Mouse (Mus musculus): ENCODE data around the gene Ccl3. TPM values are rescaled to one million over a fixed set of nuclear protein-coding genes. Genes with fewer than 3 reads are reported as not detected.

Ccl3 gene
- total RNA-seq, 2 experiments from 2014 or later: 0.64 TPM; not detected in 1

DNA sequence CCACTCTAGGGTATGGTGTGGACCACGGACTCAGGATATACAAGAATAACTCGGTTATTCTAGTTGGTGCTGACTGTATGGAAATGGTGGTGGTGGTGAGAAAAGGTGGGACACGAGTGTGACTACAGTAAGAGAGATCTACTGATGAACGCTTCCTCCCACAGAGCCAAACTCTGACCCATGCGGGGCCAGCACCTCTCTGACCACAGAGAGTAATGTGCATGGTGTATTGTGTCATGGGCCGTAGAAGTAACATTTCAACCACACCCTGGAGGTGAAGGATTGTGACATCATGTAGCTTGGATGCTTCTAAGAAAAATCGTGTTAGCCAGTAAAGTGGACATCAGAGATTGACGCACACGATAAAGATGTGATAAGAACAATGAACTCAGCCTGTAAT lies 20.3 kb downstream of the Ccl3 start:
- DNase-seq: no peak
- intact Hi-C loops (cut with DNase I): no loop called here

DNA sequence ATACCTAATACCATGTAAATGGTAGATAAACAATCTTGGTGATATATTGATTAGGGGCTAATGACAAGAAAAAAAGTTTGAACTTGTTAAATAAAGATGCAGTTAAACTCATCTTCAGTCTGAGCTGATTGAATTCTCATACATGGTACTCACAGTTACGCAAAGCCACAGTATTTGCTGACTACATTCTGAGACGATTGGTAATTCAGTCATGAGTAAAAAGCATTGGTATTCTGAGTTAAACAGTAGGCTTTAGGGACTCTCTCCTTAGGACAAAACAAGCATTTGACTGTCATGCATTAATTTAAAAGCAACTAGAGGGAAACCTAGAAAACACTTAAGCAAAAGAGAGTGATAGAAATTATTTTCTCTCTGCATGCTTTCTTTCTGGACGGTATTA lies 25.6 kb downstream of the Ccl3 start:
- intact Hi-C loops (cut with DNase I): no loop called here
- no peak for DNase-seq

DNA sequence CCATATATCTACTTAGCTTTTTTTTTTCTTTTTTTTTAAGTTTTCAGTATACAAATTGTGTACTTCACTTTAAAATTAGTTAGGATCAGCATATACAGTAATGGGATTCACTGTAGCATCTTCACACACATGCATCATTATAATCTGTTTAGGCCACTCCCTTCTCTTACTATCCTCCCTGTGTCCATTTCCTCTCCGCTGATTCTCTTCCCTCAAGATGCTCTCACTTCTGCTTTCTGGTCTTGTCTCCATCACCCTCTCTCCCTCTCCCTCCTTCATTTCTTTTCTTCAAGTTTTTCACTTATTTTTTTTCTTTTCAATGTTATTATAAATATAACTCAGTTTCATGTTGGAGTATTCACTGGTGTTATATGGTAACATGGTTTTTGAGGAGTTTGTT lies 30.1 kb downstream of the Ccl3 start:
- intact Hi-C loops (cut with DNase I): no loop called here

DNA sequence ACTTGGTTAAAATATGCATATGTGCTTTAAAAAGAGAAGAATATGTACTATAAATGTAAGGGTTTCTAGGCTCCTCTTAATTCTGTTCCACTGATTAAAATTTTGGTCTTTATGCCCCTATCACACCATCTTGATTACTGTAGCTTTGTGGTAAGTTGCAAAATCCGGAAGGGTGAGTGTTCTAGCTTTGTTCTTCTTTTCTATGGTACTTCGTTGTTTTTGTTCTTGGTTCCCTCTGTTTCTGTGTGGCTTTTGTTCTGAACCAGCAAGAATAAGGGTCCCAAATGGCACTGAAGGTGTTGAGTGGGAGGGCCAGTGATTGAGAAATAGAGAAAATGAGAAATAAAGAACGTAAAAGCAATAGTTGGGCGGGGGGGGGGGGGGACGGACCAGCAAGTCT lies 30.9 kb downstream of the Ccl3 start:
- no peak for DNase-seq
- intact Hi-C loops (cut with DNase I): no loop called here

More for the DNA sequence above, 30.1 kb downstream of the Ccl3 start:
- DNase-seq: no peak

DNA sequence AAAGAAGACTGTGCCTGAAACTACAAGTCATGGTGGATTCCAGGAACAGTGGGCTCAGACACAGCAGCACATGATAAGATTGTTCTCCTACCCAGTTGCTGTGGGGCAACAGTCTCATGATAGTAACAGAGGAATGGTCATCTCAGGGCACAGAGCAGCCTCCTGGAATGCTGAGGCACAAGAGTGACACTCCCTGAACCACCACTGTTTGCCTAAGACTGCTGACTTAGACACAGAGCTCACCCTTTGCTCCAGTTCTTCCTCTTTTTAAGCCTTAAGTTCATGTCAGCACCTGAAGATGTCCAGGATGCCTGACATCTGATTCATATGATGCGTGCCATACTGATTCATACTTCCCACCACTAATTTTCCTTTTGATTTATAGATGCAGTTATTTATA lies 32.6 kb downstream of the Ccl3 start:
- no peak for DNase-seq
- intact Hi-C loops (cut with DNase I): no loop called here

DNA sequence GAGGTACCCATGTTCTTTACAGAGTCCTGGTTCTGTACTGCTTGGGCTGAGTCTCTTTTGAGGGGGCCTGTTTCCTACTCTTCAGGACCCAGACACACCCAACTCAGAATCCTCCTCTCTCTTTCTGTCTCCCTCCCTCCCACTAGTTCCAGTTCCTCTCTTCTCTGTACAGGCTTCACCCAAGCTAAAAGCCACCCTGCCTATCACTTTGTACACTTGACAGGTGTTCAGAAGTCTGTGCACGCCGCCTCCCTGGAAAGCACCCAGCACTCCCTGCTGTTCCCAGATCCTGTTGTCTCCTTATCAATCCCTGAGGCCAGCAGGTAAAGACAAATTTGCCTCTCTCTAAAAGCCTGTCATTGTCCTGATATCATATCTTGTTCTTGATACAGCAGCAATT lies 38.3 kb downstream of the Ccl3 start:
- DNase-seq: no peak
- intact Hi-C loops (cut with DNase I): no loop called here

DNA sequence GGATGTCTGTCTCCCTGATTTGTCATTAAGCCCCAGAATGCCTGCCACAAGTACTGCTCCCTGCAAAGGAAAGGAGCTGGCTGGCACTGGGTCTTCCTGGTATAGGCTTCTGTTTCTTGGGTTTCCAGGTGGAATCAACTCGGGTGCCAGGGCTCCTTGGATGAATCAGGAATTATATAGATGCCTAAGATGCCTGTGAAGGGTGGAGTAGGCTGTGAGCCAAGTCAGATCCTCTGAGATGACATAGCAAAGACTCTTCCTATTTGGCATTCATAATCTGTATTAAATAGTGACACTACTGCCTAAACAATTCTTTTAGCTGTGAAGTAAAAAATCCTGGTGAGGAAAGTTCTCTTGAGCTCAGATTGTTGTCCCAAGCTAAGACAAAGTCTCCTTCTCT lies 42.8 kb downstream of the Ccl3 start:
- intact Hi-C loops (cut with DNase I): no loop called here
- DNase-seq: no peak

DNA sequence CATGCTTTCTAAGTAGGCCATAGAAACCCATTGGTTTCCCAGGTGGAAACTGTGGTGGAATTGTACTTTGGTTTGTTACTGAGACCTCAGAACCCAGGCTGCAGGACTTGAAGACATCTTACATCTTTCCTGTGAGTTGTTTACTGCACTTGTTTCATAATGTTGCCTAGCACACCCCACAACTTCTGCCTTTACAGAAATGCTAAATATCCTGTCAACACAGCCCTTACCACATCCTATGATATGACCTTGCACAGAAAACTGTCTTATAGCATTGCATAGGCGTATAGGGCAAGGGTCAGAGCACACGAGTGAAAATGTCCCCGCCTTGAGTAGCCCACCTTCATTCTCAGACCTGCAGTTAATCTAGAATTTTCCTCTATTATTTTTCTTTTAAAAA lies 43.6 kb downstream of the Ccl3 start:
- intact Hi-C loops (cut with DNase I): no loop called here
- DNase-seq: no peak

DNA sequence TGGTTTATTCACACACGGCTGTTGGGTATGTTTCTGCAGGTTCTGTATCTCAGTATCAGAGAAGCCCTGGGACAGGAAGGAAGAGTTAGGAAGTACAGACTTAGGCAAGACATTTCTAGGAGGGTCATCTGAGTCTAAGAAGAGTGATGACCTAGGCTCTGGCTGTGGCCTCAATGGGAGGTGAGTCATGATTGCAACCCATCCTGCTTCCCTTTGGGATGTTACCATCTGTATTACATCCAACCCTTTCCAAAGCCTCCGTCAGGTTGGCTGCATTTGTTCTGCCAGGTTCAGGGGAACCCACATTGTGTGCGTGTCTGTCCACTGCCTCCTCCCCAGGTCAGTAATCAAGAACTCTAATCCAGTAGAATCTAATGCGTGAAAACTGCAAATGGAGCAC lies 44.5 kb downstream of the Ccl3 start:
- intact Hi-C loops (cut with DNase I): no loop called here
- no peak for DNase-seq

DNA sequence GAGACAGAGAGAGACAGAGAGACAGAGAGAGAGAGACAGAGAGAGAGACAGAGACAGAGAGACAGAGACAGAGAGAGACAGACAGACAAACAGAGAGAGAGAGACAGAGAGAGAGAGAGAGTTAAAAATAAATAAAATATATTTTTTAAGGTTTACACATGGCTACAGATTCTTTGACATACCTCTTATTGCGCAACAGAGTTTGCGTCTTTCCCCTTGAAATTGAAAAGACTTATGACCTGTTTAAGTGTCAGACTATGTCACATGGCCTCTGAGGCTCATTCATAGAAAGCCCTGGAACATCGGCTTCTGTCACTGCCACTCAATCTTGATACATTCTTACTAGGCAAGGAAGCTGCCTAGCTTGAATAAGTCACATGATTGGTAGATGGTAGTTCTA lies 45.8 kb downstream of the Ccl3 start:
- DNase-seq: no peak
- intact Hi-C loops (cut with DNase I): no loop called here

DNA sequence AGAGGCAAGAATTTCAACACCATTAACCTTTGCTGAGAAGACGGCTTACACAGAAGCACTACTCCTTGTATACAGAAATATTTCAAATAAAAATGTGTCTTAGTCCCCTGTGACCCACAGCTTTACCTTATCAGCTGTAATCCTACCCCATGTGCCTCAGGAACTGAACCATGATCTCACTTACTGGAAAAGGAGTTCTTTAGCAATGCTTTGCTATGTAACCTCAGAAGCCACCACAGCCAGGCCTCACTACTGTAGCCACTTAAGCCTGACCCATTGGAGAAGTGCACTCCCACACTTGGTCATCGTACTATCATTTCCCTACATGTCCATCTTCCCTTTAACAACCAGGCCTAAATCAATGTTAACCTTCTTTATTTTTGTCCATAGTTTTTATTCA lies 48.6 kb downstream of the Ccl3 start:
- intact Hi-C loops (cut with DNase I): no loop called here
- no peak for DNase-seq

DNA sequence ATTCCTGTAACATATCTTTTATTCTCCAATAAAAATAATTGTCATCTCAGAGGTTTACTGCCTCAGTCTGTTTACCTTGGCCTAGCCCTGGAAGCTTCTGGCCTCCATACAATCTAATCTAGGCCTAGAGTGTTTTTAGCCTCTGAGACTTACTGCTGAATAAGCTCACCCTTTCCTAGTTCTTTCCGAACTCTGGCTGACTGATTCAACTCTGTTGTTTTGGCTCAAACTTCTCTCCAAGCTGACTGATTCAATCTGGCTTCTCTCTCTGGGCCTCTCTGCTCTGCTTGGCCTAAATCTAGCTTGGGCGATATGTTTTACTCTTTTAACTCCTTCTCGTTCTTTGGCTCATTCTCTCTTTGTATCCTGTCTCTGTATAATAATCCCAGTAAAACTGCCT lies 50.2 kb downstream of the Ccl3 start:
- intact Hi-C loops (cut with DNase I): no loop called here
- no peak for DNase-seq

DNA sequence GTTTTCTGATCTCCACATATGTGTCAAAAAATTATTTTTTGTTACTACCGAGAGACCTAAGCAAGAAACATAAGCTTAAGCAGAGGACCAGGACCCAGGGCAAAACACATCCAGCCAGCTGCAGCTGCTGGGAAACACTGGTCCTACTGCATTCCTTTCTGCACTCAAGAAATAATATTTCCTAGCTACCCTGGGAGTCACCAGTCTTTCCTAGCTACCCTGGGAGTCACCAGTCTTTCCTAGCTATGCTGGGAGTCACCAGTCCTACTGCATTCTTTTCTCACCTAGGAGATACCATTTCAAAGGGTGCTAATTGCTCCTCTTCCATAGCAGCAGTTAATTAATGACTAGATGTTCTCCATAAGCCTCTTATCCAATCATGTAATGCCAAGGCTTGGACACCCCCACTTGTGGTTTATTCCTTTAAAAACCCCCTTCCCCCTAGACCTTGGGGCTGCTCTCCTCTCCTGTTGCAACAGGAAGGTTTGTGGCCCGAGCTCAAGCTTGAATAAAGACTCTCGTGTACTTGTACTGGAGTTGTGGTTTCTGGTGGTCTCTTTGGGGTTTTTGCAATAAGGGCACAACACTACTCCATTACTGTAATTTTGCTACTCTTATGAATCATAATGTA lies 50.8 kb downstream of the Ccl3 start:
- DNase-seq: no peak
- intact Hi-C loops (cut with DNase I): no loop called here

Other genes starting within 250 kb of the Ccl3 start
- gene Rasl10b, start 240.2 kb downstream of the Ccl3 start, total RNA-seq (2021): 100 to 1,000 TPM; 121 to 122 TPM
- under 1 TPM; 0.48 to 0.74 TPM for gene Gas2l2, start 219.9 kb downstream of the Ccl3 start, total RNA-seq (2021)
- gene 1700020L24Rik, start 211.7 kb downstream of the Ccl3 start, total RNA-seq (2021): under 1 TPM in 1 of 2 experiments, not detected in 1; 0.50 TPM
- 1 to 10 TPM; 4.3 to 5.1 TPM for gene Mmp28, start 186.3 kb downstream of the Ccl3 start, total RNA-seq (2021)
- 10 to 100 TPM; 88.1 to 90.1 TPM for gene Taf15, start 176.3 kb downstream of the Ccl3 start, total RNA-seq (2021)
- gene Heatr9, start 127.2 kb downstream of the Ccl3 start, total RNA-seq (2021): not detected
- not detected for gene Ccl5, start 118.8 kb downstream of the Ccl3 start, total RNA-seq (2021)
- 1 to 10 TPM; 1.3 to 2.0 TPM for gene Ccl9, start 70.7 kb downstream of the Ccl3 start, total RNA-seq (2021)
- gene Ccl6, start 56.3 kb downstream of the Ccl3 start, total RNA-seq (2021): 1 to 10 TPM; 1.4 to 1.6 TPM
- not detected for gene Rpl9-ps1, start 3.7 kb downstream of the Ccl3 start, total RNA-seq (2021)
- not detected for gene Ccl4, start 13.2 kb upstream of the Ccl3 start, total RNA-seq (2021)
- not detected for gene Wfdc17, start 54.6 kb upstream of the Ccl3 start, total RNA-seq (2021)
- gene Wfdc18, start 59.7 kb upstream of the Ccl3 start, total RNA-seq (2021): not detected
- gene Wfdc21, start 97.6 kb upstream of the Ccl3 start, total RNA-seq (2021): not detected
- 10 to 100 TPM; 27.3 to 28.3 TPM for gene Heatr6, start 104.3 kb upstream of the Ccl3 start, total RNA-seq (2021)
- not detected for gene Hnf1b, start 200.7 kb upstream of the Ccl3 start, total RNA-seq (2021)